Mouse (Mus musculus): Measurements from ENCODE around the gene Rmnd1. TPM values are rescaled to one million over a fixed set of nuclear protein-coding genes. Genes with fewer than 3 reads are reported as not detected.
A peak's percentile ranks its signal among the peaks of the same experiment; 100 is the strongest.

Rmnd1 gene
- polyA plus RNA-seq, 1 experiment from 2014 or later: 53.6 TPM

- ATAC-seq: no peak
- 94% methylated on average over 7 of the region's 7 CpGs for WGBS
- H3K4me1 ChIP-seq (replicated peaks; ENCODE audit: control insufficient read depth, insufficient read depth, low read length): no peaks in the 10 kb centered on the region
- no peak overlapping the region for H3K27ac ChIP-seq (ENCODE audit: low read length)
- H3K4me2 ChIP-seq (ENCODE audit: low read length): no peak overlapping the region
- H3K9ac ChIP-seq (replicated peaks; ENCODE audit: low read depth, low read length): no peak overlapping the region
- no peaks in the 10 kb centered on the region for H3K27me3 ChIP-seq (replicated peaks; ENCODE audit: control insufficient read depth, insufficient read depth, low read length)
- no peaks in the 10 kb centered on the region for H3K36me3 ChIP-seq (ENCODE audit: control insufficient read depth, insufficient read depth)
- no peak overlapping the region for H3K4me3 ChIP-seq (replicated peaks; ENCODE audit: low read length)
- H3K9me3 ChIP-seq (ENCODE audit: control insufficient read depth, low read length): no peaks in the 10 kb centered on the region
These were observed 57.9 kb downstream of the Rmnd1 start for GRCm38 (mm10) chr10:4374239-4374638.

- no peak overlapping the region for H3K9ac ChIP-seq (replicated peaks; ENCODE audit: low read depth, low read length)
- H3K27ac ChIP-seq (ENCODE audit: low read length): no peak overlapping the region
- no peaks in the 10 kb centered on the region for H3K9me3 ChIP-seq (ENCODE audit: control insufficient read depth, low read length)
- no peaks in the 10 kb centered on the region for H3K27me3 ChIP-seq (replicated peaks; ENCODE audit: control insufficient read depth, insufficient read depth, low read length)
- H3K36me3 ChIP-seq (ENCODE audit: control insufficient read depth, insufficient read depth): no peaks in the 10 kb centered on the region; the same call in 1 of the 2 replicates
- WGBS: 79% methylated on average over 4 of the region's 4 CpGs
- H3K4me1 ChIP-seq (replicated peaks; ENCODE audit: control insufficient read depth, insufficient read depth, low read length): no peaks in the 10 kb centered on the region
- no peak overlapping the region for H3K4me2 ChIP-seq (ENCODE audit: low read length)
- H3K4me3 ChIP-seq (replicated peaks; ENCODE audit: low read length): no peak overlapping the region
- no peak for ATAC-seq
These were observed 58.6 kb downstream of the Rmnd1 start for GRCm38 (mm10) chr10:4373558-4373957.

GRCm38 (mm10) chr10:4372011-4372410 is 60.2 kb downstream of the Rmnd1 start:
- Histone ChIP-seq H3K4me3 (replicated peaks; ENCODE audit: low read length) (no peak overlapping the region), H3K36me3 (ENCODE audit: control insufficient read depth, insufficient read depth) (peaks cover 5% of the 10 kb centered on the region; the same call in 1 of the 2 replicates), H3K9ac (replicated peaks; ENCODE audit: low read depth, low read length) (no peak overlapping the region), H3K27me3 (replicated peaks; ENCODE audit: control insufficient read depth, insufficient read depth, low read length) (no peaks in the 10 kb centered on the region), H3K27ac (ENCODE audit: low read length) (no peak overlapping the region), H3K9me3 (ENCODE audit: control insufficient read depth, low read length) (no peaks in the 10 kb centered on the region), H3K4me2 (ENCODE audit: low read length) (no peak overlapping the region), H3K4me1 (replicated peaks; ENCODE audit: control insufficient read depth, insufficient read depth, low read length) (no peaks in the 10 kb centered on the region)
- ATAC-seq: peak; percentile 60
- 52% methylated on average over 5 of the region's 5 CpGs for WGBS

- no peak overlapping the region for H3K27ac ChIP-seq (ENCODE audit: low read length)
- H3K4me2 ChIP-seq (ENCODE audit: low read length): no peak overlapping the region
- no peak for ATAC-seq
- H3K4me1 ChIP-seq (replicated peaks; ENCODE audit: control insufficient read depth, insufficient read depth, low read length): no peaks in the 10 kb centered on the region
- WGBS: 92% methylated on average over 11 of the region's 11 CpGs
- H3K36me3 ChIP-seq (ENCODE audit: control insufficient read depth, insufficient read depth): peaks cover 10% of the 10 kb centered on the region; the same call in 1 of the 2 replicates
- no peak overlapping the region for H3K9ac ChIP-seq (replicated peaks; ENCODE audit: low read depth, low read length)
- H3K27me3 ChIP-seq (replicated peaks; ENCODE audit: control insufficient read depth, insufficient read depth, low read length): no peaks in the 10 kb centered on the region
- no peak overlapping the region for H3K4me3 ChIP-seq (replicated peaks; ENCODE audit: low read length)
- no peaks in the 10 kb centered on the region for H3K9me3 ChIP-seq (ENCODE audit: control insufficient read depth, low read length)
These were observed 62.1 kb downstream of the Rmnd1 start for GRCm38 (mm10) chr10:4370105-4370504.

GRCm38 (mm10) chr10:4364618-4365017 is 67.6 kb downstream of the Rmnd1 start:
- WGBS: 96% methylated on average over 3 of the region's 3 CpGs
- H3K9ac ChIP-seq (replicated peaks; ENCODE audit: low read depth, low read length): no peak overlapping the region
- no peaks in the 10 kb centered on the region for H3K27me3 ChIP-seq (replicated peaks; ENCODE audit: control insufficient read depth, insufficient read depth, low read length)
- H3K36me3 ChIP-seq (ENCODE audit: control insufficient read depth, insufficient read depth): peaks cover 10% of the 10 kb centered on the region; the same call in 1 of the 2 replicates
- H3K9me3 ChIP-seq (ENCODE audit: control insufficient read depth, low read length): peaks cover 9% of the 10 kb centered on the region; the same call in 1 of the 2 replicates
- H3K4me3 ChIP-seq (replicated peaks; ENCODE audit: low read length): no peak overlapping the region
- ATAC-seq: no peak
- H3K27ac ChIP-seq (ENCODE audit: low read length): no peak overlapping the region
- H3K4me1 ChIP-seq (replicated peaks; ENCODE audit: control insufficient read depth, insufficient read depth, low read length): no peaks in the 10 kb centered on the region
- H3K4me2 ChIP-seq (ENCODE audit: low read length): no peak overlapping the region

GRCm38 (mm10) chr10:4357435-4357834 is 74.8 kb downstream of the Rmnd1 start:
- WGBS: 88% methylated on average over 10 of the region's 10 CpGs

GRCm38 (mm10) chr10:4356640-4357039 is 75.5 kb downstream of the Rmnd1 start:
- no peaks in the 10 kb centered on the region for H3K4me1 ChIP-seq (replicated peaks; ENCODE audit: control insufficient read depth, insufficient read depth, low read length)
- H3K4me3 ChIP-seq (replicated peaks; ENCODE audit: low read length): no peak overlapping the region
- H3K9ac ChIP-seq (replicated peaks; ENCODE audit: low read depth, low read length): no peak overlapping the region
- no peaks in the 10 kb centered on the region for H3K36me3 ChIP-seq (ENCODE audit: control insufficient read depth, insufficient read depth)
- no peak overlapping the region for H3K4me2 ChIP-seq (ENCODE audit: low read length)
- ATAC-seq: no peak
- no peak overlapping the region for H3K27ac ChIP-seq (ENCODE audit: low read length)
- H3K9me3 ChIP-seq (ENCODE audit: control insufficient read depth, low read length): 0 out of 2 replicates have a peak, but pooled peaks cover 3% of the 10 kb centered on the region
- 88% methylated on average over 5 of the region's 5 CpGs for WGBS
- H3K27me3 ChIP-seq (replicated peaks; ENCODE audit: control insufficient read depth, insufficient read depth, low read length): no peaks in the 10 kb centered on the region

More at GRCm38 (mm10) chr10:4357435-4357834, 74.8 kb downstream of the Rmnd1 start:
- Histone ChIP-seq H3K27me3 (replicated peaks; ENCODE audit: control insufficient read depth, insufficient read depth, low read length) (no peaks in the 10 kb centered on the region), H3K36me3 (ENCODE audit: control insufficient read depth, insufficient read depth) (no peaks in the 10 kb centered on the region), H3K4me2 (ENCODE audit: low read length) (no peak overlapping the region), H3K4me3 (replicated peaks; ENCODE audit: low read length) (no peak overlapping the region), H3K9me3 (ENCODE audit: control insufficient read depth, low read length) (0 out of 2 replicates have a peak, but pooled peaks cover 3% of the 10 kb centered on the region), H3K27ac (ENCODE audit: low read length) (no peak overlapping the region), H3K9ac (replicated peaks; ENCODE audit: low read depth, low read length) (no peak overlapping the region), H3K4me1 (replicated peaks; ENCODE audit: control insufficient read depth, insufficient read depth, low read length) (no peaks in the 10 kb centered on the region)
- ATAC-seq: no peak

- Histone ChIP-seq H3K9ac (replicated peaks; ENCODE audit: low read depth, low read length) (no peak overlapping the region), H3K4me1 (replicated peaks; ENCODE audit: control insufficient read depth, insufficient read depth, low read length) (no peaks in the 10 kb centered on the region), H3K27ac (ENCODE audit: low read length) (no peak overlapping the region), H3K27me3 (replicated peaks; ENCODE audit: control insufficient read depth, insufficient read depth, low read length) (no peaks in the 10 kb centered on the region), H3K4me2 (ENCODE audit: low read length) (no peak overlapping the region), H3K36me3 (ENCODE audit: control insufficient read depth, insufficient read depth) (no peaks in the 10 kb centered on the region), H3K9me3 (ENCODE audit: control insufficient read depth, low read length) (no peaks in the 10 kb centered on the region), H3K4me3 (replicated peaks; ENCODE audit: low read length) (no peak overlapping the region)
- no peak for ATAC-seq
- 94% methylated on average over 19 of the region's 19 CpGs for WGBS
These were observed 76.2 kb downstream of the Rmnd1 start for GRCm38 (mm10) chr10:4355882-4356451.

- H3K9ac ChIP-seq (replicated peaks; ENCODE audit: low read depth, low read length): no peak overlapping the region
- WGBS: 95% methylated on average over 38 of the region's 38 CpGs
- no peaks in the 10 kb centered on the region for H3K9me3 ChIP-seq (ENCODE audit: control insufficient read depth, low read length)
- H3K27me3 ChIP-seq (replicated peaks; ENCODE audit: control insufficient read depth, insufficient read depth, low read length): no peaks in the 10 kb centered on the region
- H3K4me3 ChIP-seq (replicated peaks; ENCODE audit: low read length): no peak overlapping the region
- no peak for ATAC-seq
- H3K27ac ChIP-seq (ENCODE audit: low read length): no peak overlapping the region
- H3K4me1 ChIP-seq (replicated peaks; ENCODE audit: control insufficient read depth, insufficient read depth, low read length): no peaks in the 10 kb centered on the region
- H3K4me2 ChIP-seq (ENCODE audit: low read length): no peak overlapping the region
- no peaks in the 10 kb centered on the region for H3K36me3 ChIP-seq (ENCODE audit: control insufficient read depth, insufficient read depth)
These were observed 77.6 kb downstream of the Rmnd1 start for GRCm38 (mm10) chr10:4354371-4355260.

Measured in forebrain, embryonic 16.5 days (tissue).